Mouse (Mus musculus) testis, adult 2 months (tissue): ENCODE measurements around the gene 2900092C05Rik.

Experiments
- CTCF ChIP-seq: fragments of 200-500 bp; IDR thresholded peaks from 2 replicates; pipeline ENCODE4 v1.5.1; 2012; ENCODE audit warnings: low read depth, mild to moderate bottlenecking, inconsistent platforms, low read length, moderate library complexity; ENCODE audit not compliant: control insufficient read depth, insufficient read depth, insufficient replicate concordance
- POLR2A ChIP-seq: fragments of 200-500 bp; IDR thresholded peaks from 2 replicates; pipeline ENCODE4 v1.6.1; 2012; ENCODE audit warnings: low read depth, mild to moderate bottlenecking, inconsistent platforms, low read length, moderate library complexity; ENCODE audit not compliant: control insufficient read depth

GRCm38 (mm10) chr7:12486691-12487090, 25.6 kb upstream of the 2900092C05Rik start:
- TF ChIP-seq POLR2A (no peak), CTCF (no peak)
